Mouse (Mus musculus) adrenal gland, adult (tissue): ENCODE measurements around the gene Esrrb.

ENCODE experiments used
- DNase-seq, 2 experiments: peaks; one replicate each; pipeline ENCODE4 v3.0.0; 2022 to 2023; ENCODE audit warnings: low spot score in 1 of 2; ENCODE audit not compliant: inconsistent age in 2 of 2

Gene Esrrb

GRCm38 (mm10) chr12:86558889-86559288, 198.0 kb downstream of the Esrrb start:
- DNase-seq, result no peak

- DNase-seq, result no peak
Observed at GRCm38 (mm10) chr12:86562705-86563104, 201.8 kb downstream of the Esrrb start.

GRCm38 (mm10) chr12:86565996-86566395, 205.1 kb downstream of the Esrrb start:
- no peak for DNase-seq
